Mouse (Mus musculus) MEL (cell line): Measurements from ENCODE around the gene Gna11. TPM values are rescaled to one million over a fixed set of nuclear protein-coding genes. Genes with fewer than 3 reads are reported as not detected.

Source experiments
- DNase-seq: peaks from one replicate; pipeline ENCODE4 v3.0.0; 2011; ENCODE audit warnings: low read depth, low spot score
- H3K27ac ChIP-seq: 2 replicates; pipeline ENCODE4 v1.5.1; 2012; ENCODE audit warnings: low read depth, mild to moderate bottlenecking, control low read depth, low read length, moderate library complexity; ENCODE audit not compliant: control insufficient read depth
- H3K27me3 ChIP-seq, 2 experiments: fragments of 150-350 bp in 1 of 2; sonication (generic) in 1 of 2; 2 replicates each; pipeline ENCODE4 v1.6.1; 2012; ENCODE audit warnings: low read length in 2 of 2, mild to moderate bottlenecking in 2 of 2, improper control_type of control experiment in 1 of 2, moderate library complexity in 1 of 2; ENCODE audit not compliant: insufficient read depth in 2 of 2, control insufficient read depth in 1 of 2
- H3K36me3 ChIP-seq, 2 experiments: 2 replicates each; pipeline ENCODE4 v1.6.1; 2012 to 2014; ENCODE audit warnings: low read length in 2 of 2, improper control_type of control experiment in 1 of 2, inconsistent platforms in 1 of 2, mild to moderate bottlenecking in 1 of 2; ENCODE audit not compliant: insufficient read depth in 2 of 2, control insufficient read depth in 1 of 2
- H3K4me1 ChIP-seq, 2 experiments: fragments of 150-350 bp in 1 of 2; sonication (generic) in 1 of 2; 2 replicates each; pipeline ENCODE4 v1.6.1; 2012; ENCODE audit warnings: low read length in 2 of 2, improper control_type of control experiment in 1 of 2, mild to moderate bottlenecking in 1 of 2; ENCODE audit not compliant: insufficient read depth in 2 of 2, control insufficient read depth in 1 of 2
- H3K4me3 ChIP-seq, 2 experiments: fragments of 150-350 bp in 1 of 2; sonication (generic) in 1 of 2; 2 replicates each; pipeline ENCODE4 v1.5.1; 2012; ENCODE audit warnings: low read depth in 2 of 2, low read length in 2 of 2, mild to moderate bottlenecking in 2 of 2, moderate library complexity in 2 of 2, control low read depth in 1 of 2, improper control_type of control experiment in 1 of 2; ENCODE audit not compliant: control insufficient read depth in 1 of 2, insufficient read depth in 1 of 2
- H3K79me2 ChIP-seq: 2 replicates; pipeline ENCODE4 v1.6.1; 2012; ENCODE audit warnings: mild to moderate bottlenecking, low read length, moderate library complexity; ENCODE audit not compliant: control insufficient read depth, poor library complexity, insufficient read depth
- H3K9ac ChIP-seq: 2 replicates; pipeline ENCODE4 v1.6.1; 2012; ENCODE audit warnings: low read depth, mild to moderate bottlenecking, control low read depth, low read length, moderate library complexity; ENCODE audit not compliant: control insufficient read depth, poor library complexity, severe bottlenecking
- H3K9me3 ChIP-seq: fragments of 150-350 bp; sonication (generic); replicated peaks from 2 replicates; pipeline ENCODE4 v1.6.1; 2012; ENCODE audit warnings: mild to moderate bottlenecking, low read length, improper control_type of control experiment, moderate library complexity; ENCODE audit not compliant: insufficient read depth
- BHLHE40 ChIP-seq: IDR thresholded peaks from 2 replicates; pipeline ENCODE4 v1.6.1; 2012; ENCODE audit warnings: low read depth, mild to moderate bottlenecking, inconsistent platforms, low read length, improper control_type of control experiment, borderline replicate concordance
- CHD1 ChIP-seq: IDR thresholded peaks from 2 replicates; pipeline ENCODE4 v1.6.1; 2012; ENCODE audit warnings: low read depth, mild to moderate bottlenecking, inconsistent platforms, low read length, improper control_type of control experiment
- EP300 ChIP-seq, 2 experiments: IDR thresholded peaks; 2 replicates each; pipeline ENCODE4 v1.6.1; 2011; ENCODE audit warnings: improper control_type of control experiment in 2 of 2, low read length in 2 of 2, low read depth in 1 of 2, mild to moderate bottlenecking in 1 of 2
- ETS1 ChIP-seq: IDR thresholded peaks from 2 replicates; pipeline ENCODE4 v1.6.1; 2012; ENCODE audit warnings: low read depth, mild to moderate bottlenecking, inconsistent platforms, low read length, improper control_type of control experiment, moderate library complexity
- KAT2A ChIP-seq: conservative IDR thresholded peaks from 2 replicates; pipeline ENCODE4 v1.6.1; 2012; ENCODE audit warnings: low read depth, low read length, improper control_type of control experiment, inconsistent platforms
- MAFK ChIP-seq: IDR thresholded peaks from 2 replicates; pipeline ENCODE4 v1.6.1; 2011; ENCODE audit warnings: low read depth, mild to moderate bottlenecking, low read length, improper control_type of control experiment, borderline replicate concordance
- MXI1 ChIP-seq: IDR thresholded peaks from 2 replicates; pipeline ENCODE4 v1.6.1; 2011; ENCODE audit warnings: mild to moderate bottlenecking, low read depth, low read length, improper control_type of control experiment
- MYB ChIP-seq: IDR thresholded peaks from 2 replicates; pipeline ENCODE4 v1.6.1; 2011; ENCODE audit warnings: mild to moderate bottlenecking, low read depth, low read length, improper control_type of control experiment
- POLR2A ChIP-seq, 2 experiments: IDR thresholded peaks; 2 replicates each; pipeline ENCODE4 v1.6.1; 2011 to 2012; ENCODE audit warnings: low read length in 2 of 2, mild to moderate bottlenecking in 2 of 2, control low read depth in 1 of 2, improper control_type of control experiment in 1 of 2, low read depth in 1 of 2, moderate library complexity in 1 of 2; ENCODE audit not compliant: control insufficient read depth in 1 of 2, insufficient read depth in 1 of 2, poor library complexity in 1 of 2
- POLR2AphosphoS2 ChIP-seq: IDR thresholded peaks from 2 replicates; pipeline ENCODE4 v1.6.1; 2011; ENCODE audit warnings: low read length, improper control_type of control experiment
- POLR2AphosphoS5 ChIP-seq: IDR thresholded peaks from 2 replicates; pipeline ENCODE4 v1.6.1; 2012; ENCODE audit warnings: low read depth, borderline replicate concordance, mild to moderate bottlenecking, inconsistent platforms, low read length, moderate library complexity, mixed read lengths
- RCOR1 ChIP-seq: IDR thresholded peaks from 2 replicates; pipeline ENCODE4 v1.6.1; 2012; ENCODE audit warnings: low read depth, mild to moderate bottlenecking, inconsistent platforms, low read length, improper control_type of control experiment
- SMC3 ChIP-seq: IDR thresholded peaks from 2 replicates; pipeline ENCODE4 v1.6.1; 2011; ENCODE audit warnings: low read depth, low read length, improper control_type of control experiment
- USF1 ChIP-seq: IDR thresholded peaks from 2 replicates; pipeline ENCODE4 v1.6.1; 2014; ENCODE audit warnings: low read depth, mild to moderate bottlenecking, inconsistent platforms, low read length, improper control_type of control experiment, moderate library complexity
- USF2 ChIP-seq, 2 experiments: IDR thresholded peaks; 2 replicates each; pipeline ENCODE4 v1.6.1; 2011 to 2012; ENCODE audit warnings: improper control_type of control experiment in 2 of 2, low read length in 2 of 2, borderline replicate concordance in 1 of 2, inconsistent platforms in 1 of 2, low read depth in 1 of 2, mild to moderate bottlenecking in 1 of 2; ENCODE audit not compliant: insufficient read depth in 1 of 2
- ZC3H11A ChIP-seq: IDR thresholded peaks from 2 replicates; pipeline ENCODE4 v1.6.1; 2012; ENCODE audit warnings: low read depth, mild to moderate bottlenecking, inconsistent platforms, low read length, improper control_type of control experiment
- ZMIZ1 ChIP-seq: IDR thresholded peaks from 2 replicates; pipeline ENCODE4 v1.6.1; 2012; ENCODE audit warnings: low read depth, mild to moderate bottlenecking, inconsistent platforms, low read length, improper control_type of control experiment, moderate library complexity
- polyA plus RNA-seq, 2 experiments: library from polyadenylated mRNA; stranded (reverse) in 1 of 2; unstranded in 1 of 2; fragments of >175 nt in 1 of 2; fragments of >200 nt in 1 of 2; gene quantifications; 2 replicates each; pipeline versions ENCODE4 v1.2.1 to v1.2.4; 2012; ENCODE audit warnings: low replicate concordance in 2 of 2, low read depth in 1 of 2; ENCODE audit not compliant: insufficient read length in 2 of 2, insufficient read depth in 1 of 2, missing spikeins in 1 of 2
- total RNA-seq: library from RNA; depleted of rRNA; stranded (reverse); fragments of 300-350 nt; gene quantifications from 2 replicates; pipeline ENCODE4 v1.2.3, GENCODE M21; 2012

The Gna11 gene
- total and polyA plus RNA-seq, 3 experiments, result 14.1 to 18.4 TPM; not detected in 1

GRCm38 (mm10) chr10:81574081-81575056 lies 29.4 kb upstream of the Gna11 start, which contains the start of gene Tle2 (continued):
- TF ChIP-seq MAFK, result no peak
- no peak for TF ChIP-seq SMC3
- no peak for TF ChIP-seq POLR2AphosphoS2
- TF ChIP-seq, all 39 proteins: peak for 0

- H3K27me3 ChIP-seq, result no peaks in the 10 kb centered on the region
- no peak overlapping the region for H3K9ac ChIP-seq
- DNase-seq, result no peak
- no peaks in the 10 kb centered on the region for H3K9me3 ChIP-seq
- H3K27ac ChIP-seq, result no peak overlapping the region
- peaks cover 3 to 30% of the 10 kb centered on the region in 2 experiments; a peak in 3 of 4 replicates for H3K4me1 ChIP-seq
- no peak for TF ChIP-seq BHLHE40
- no peak for TF ChIP-seq MYB
- no peak for TF ChIP-seq MAFK
- TF ChIP-seq POLR2AphosphoS5, result no peak
- TF ChIP-seq USF1, result no peak
- TF ChIP-seq USF2 (IDR thresholded peaks at IDR 0.05; ENCODE audit: borderline replicate concordance in 1 of 2, insufficient read depth in 1 of 2, low read depth in 1 of 2, low read length in 2 of 2), result no peak
- TF ChIP-seq ZC3H11A, result no peak
- no peak for TF ChIP-seq KAT2A
- no peak for TF ChIP-seq CHD1
- no peak for TF ChIP-seq ETS1
- no peak for TF ChIP-seq EP300 (IDR thresholded peaks at IDR 0.05; ENCODE audit: low read depth in 1 of 2, low read length in 2 of 2)
- TF ChIP-seq POLR2A (IDR thresholded peaks at IDR 0.05; ENCODE audit: control insufficient read depth in 1 of 2, insufficient read depth in 1 of 2, low read depth in 1 of 2, low read length in 2 of 2, poor library complexity in 1 of 2), result no peak
- TF ChIP-seq RCOR1, result no peak
- no peak for TF ChIP-seq MXI1
- no peak for TF ChIP-seq ZMIZ1
- TF ChIP-seq, all 39 proteins: peak for 0
- no peaks in the 10 kb centered on the region; the same call in 1 of the 2 replicates for H3K79me2 ChIP-seq
- no peak overlapping the region for H3K4me3 ChIP-seq
- peaks cover 0 to 12% of the 10 kb centered on the region in 2 experiments; a peak in 2 of 4 replicates for H3K36me3 ChIP-seq
Measured at GRCm38 (mm10) chr10:81572975-81573374, 28.0 kb upstream of the Gna11 start.
